In genomic region chr1:62682456-62683385, GRCm38 (mm10) we compare ENCODE assay signal across 8 mouse cellular contexts. TPM values are rescaled to one million over a fixed set of nuclear protein-coding genes. Genes with fewer than 3 reads are reported as not detected.
DNase-seq lines count a peak whose midpoint lies in the region; TF ChIP-seq lines count a peak whose summit lies in the region.

No protein-coding gene starts in this region.

- H3K27ac ChIP-seq in gastrocnemius, adult 2 months: no peak overlapping the region
- no peak overlapping the region for H3K27ac ChIP-seq in heart, adult 2 months

- H3K79me2 ChIP-seq in heart, adult 2 months (replicated peaks; ENCODE audit: control insufficient read depth, insufficient read depth, low read length): no peaks in the 10 kb centered on the region

- TF ChIP-seq EP300 in heart, adult 2 months (IDR thresholded peaks at IDR 0.05; ENCODE audit: insufficient read depth, low read depth, low read length): no peak

- 69% methylated on average over 21 of the region's 21 CpGs for WGBS in heart, adult 2 months

- no peak overlapping the region for H3K9ac ChIP-seq in heart, adult 2 months (ENCODE audit: low read depth, low read length)

- DNase-seq in gastrocnemius, adult 2 months: no peak
- DNase-seq in gastrocnemius, postnatal 36 days: no peak
- peak; percentile 10 to 27 for DNase-seq in right cerebral cortex, adult 2 months (ENCODE audit: low spot score in 2 of 2)
- no peak for DNase-seq in right cerebral cortex, postnatal 14 days
- peak; percentile 41 for DNase-seq in lung, postnatal 14 days
- peak; percentile 16 for DNase-seq in right cerebral cortex, postnatal 25 days
- no peak for DNase-seq in MN1 (ENCODE audit: low spot score)
- no peak for DNase-seq in heart, adult 2 months

- H3K36me3 ChIP-seq in heart, adult 2 months (ENCODE audit: control insufficient read depth, insufficient read depth, low read length): no peaks in the 10 kb centered on the region

- H3K4me1 ChIP-seq in heart, adult 2 months (ENCODE audit: control insufficient read depth, insufficient read depth, low read length): no peaks in the 10 kb centered on the region

- TF ChIP-seq POLR2A in heart, adult 2 months (IDR thresholded peaks at IDR 0.05; ENCODE audit: insufficient read depth, low read depth, low read length): no peak

- H3K27me3 ChIP-seq in heart, adult 2 months (ENCODE audit: control insufficient read depth, insufficient read depth, low read length): no peaks in the 10 kb centered on the region

- intact Hi-C loops in gastrocnemius, adult 2 months (cut with DNase I): no loop called here
- intact Hi-C loops in gastrocnemius, postnatal 36 days (cut with DNase I): no loop called here
- intact Hi-C loops in heart, adult 2 months (cut with DNase I): no loop called here

- no peak for TF ChIP-seq CTCF in gastrocnemius, adult 2 months (IDR thresholded peaks at IDR 0.05)
- no peak for TF ChIP-seq CTCF in heart, adult 2 months (IDR thresholded peaks at IDR 0.05)

- peak overlapping the region; percentile 24; the same call in 1 of the 2 replicates for H3K4me3 ChIP-seq in gastrocnemius, adult 2 months
- no peak overlapping the region for H3K4me3 ChIP-seq in heart, adult 2 months

RNA-seq across cellular contexts. Expression of gene Nrp2, which starts 20.4 kb away (rescaled TPM):
- 1 to 10 TPM; 2.9 to 6.8 TPM for total RNA-seq in gastrocnemius, adult 2 months (2021)
- 1 to 10 TPM; 3.8 to 4.2 TPM for total RNA-seq in gastrocnemius, postnatal 36 days (2021)
- 10 to 100 TPM; 20.7 to 29.6 TPM for total RNA-seq in heart, adult 2 months (2021)
- 15.6 and 24.2 TPM in 2 replicates for polyA plus RNA-seq in heart, adult 2 months (2012; rRNA removed)

Comparison
In these comparisons a context has a peak if more than half of its experiments do, and no peak if none do; other contexts are left out.
1. DNase-seq: peak in right cerebral cortex, adult 2 months (2 of 2), lung, postnatal 14 days (single experiment) and right cerebral cortex, postnatal 25 days (single experiment); none in gastrocnemius, adult 2 months (single experiment), gastrocnemius, postnatal 36 days (0 of 2), right cerebral cortex, postnatal 14 days (single experiment), MN1 (single experiment) and heart, adult 2 months (0 of 2).